Mouse (Mus musculus) small intestine, adult 2 months (tissue): ENCODE results near the gene BC004004. TPM values are rescaled to one million over a fixed set of nuclear protein-coding genes. Genes with fewer than 3 reads are reported as not detected.
"Not testable (repeated sequence)": the region's sequence is repeated elsewhere in the genome, so short reads cannot be mapped to it uniquely, and the experiment has no call there.

Experiments
- H3K27ac ChIP-seq: fragments of 200-500 bp; 2 replicates; pipeline ENCODE4 v1.5.1; 2012; ENCODE audit warnings: low read depth, low read length, control low read depth, inconsistent platforms; ENCODE audit not compliant: insufficient read depth
- H3K27me3 ChIP-seq: fragments of 200-500 bp; 2 replicates; pipeline ENCODE4 v1.6.1; 2012; ENCODE audit warnings: mild to moderate bottlenecking, moderate library complexity, low read length, inconsistent platforms; ENCODE audit not compliant: control insufficient read depth, insufficient read depth
- H3K36me3 ChIP-seq: fragments of 200-500 bp; 2 replicates; pipeline ENCODE4 v1.6.1; 2012; ENCODE audit warnings: mild to moderate bottlenecking, low read length, control low read depth, inconsistent platforms; ENCODE audit not compliant: control insufficient read depth, insufficient read depth
- H3K4me1 ChIP-seq: fragments of 200-500 bp; 2 replicates; pipeline ENCODE4 v1.6.1; 2012; ENCODE audit warnings: low read length, inconsistent platforms, mixed read lengths; ENCODE audit not compliant: control insufficient read depth, insufficient read depth, insufficient read length
- H3K4me3 ChIP-seq: fragments of 200-500 bp; 2 replicates; pipeline ENCODE4 v1.5.1; 2012; ENCODE audit warnings: low read depth, mild to moderate bottlenecking, control low read depth, inconsistent platforms, low read length, moderate library complexity
- CTCF ChIP-seq: fragments of 200-500 bp; IDR thresholded peaks from 2 replicates; pipeline ENCODE4 v1.5.1; 2012; ENCODE audit warnings: low read depth, mild to moderate bottlenecking, control low read depth, inconsistent platforms, low read length, moderate library complexity, mixed read lengths; ENCODE audit not compliant: insufficient replicate concordance, insufficient read length; ENCODE audit errors: extremely low read depth
- POLR2A ChIP-seq: fragments of 200-500 bp; IDR thresholded peaks from 2 replicates; pipeline ENCODE4 v1.6.1; 2012; ENCODE audit warnings: low read depth, mild to moderate bottlenecking, control low read depth, inconsistent platforms, low read length, moderate library complexity
- WGBS: fragments of 180-500 bp; shearing (Covaris S2); methylation state at CpG from one replicate; pipeline ENCODE4 v1.1.7; 2018; 5-methylcytosine and 5-hydroxymethylcytosine counted together
- polyA plus RNA-seq: library from polyadenylated mRNA; depleted of rRNA; stranded (reverse); fragments of >200 nt; gene quantifications from 2 replicates; pipeline ENCODE4 v1.2.3, GENCODE M21; 2012

Gene BC004004
- polyA plus RNA-seq, 1 experiment = 48.7 TPM

DNA sequence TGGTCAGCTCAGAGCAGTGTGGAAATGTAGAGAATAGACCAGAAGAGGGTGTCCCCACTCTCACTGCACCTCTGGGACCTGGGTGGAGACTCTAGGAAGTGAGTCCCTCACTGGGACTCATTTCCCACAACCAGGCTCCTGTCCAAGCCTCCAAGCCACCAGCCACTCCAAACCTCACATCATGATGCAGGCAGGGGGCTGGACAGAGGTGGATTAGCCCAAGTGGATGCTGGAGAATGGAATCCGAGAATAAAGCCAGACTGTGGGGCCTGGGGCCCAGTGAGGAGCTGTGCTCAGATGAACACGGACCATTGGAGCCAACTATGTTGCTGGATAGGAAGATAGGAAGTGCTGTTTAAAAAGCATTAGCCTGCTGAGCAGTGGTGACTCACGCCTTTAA is 48.3 kb downstream of the BC004004 start:
- H3K4me1 ChIP-seq = no peaks in the 10 kb centered on the region
- H3K27ac ChIP-seq = no peak overlapping the region
- H3K27me3 ChIP-seq = no peaks in the 10 kb centered on the region
- TF ChIP-seq CTCF (no peak), POLR2A (no peak)
- WGBS = 79% methylated on average over 3 of the region's 3 CpGs
- H3K36me3 ChIP-seq = no peaks in the 10 kb centered on the region
- H3K4me3 ChIP-seq = no peak overlapping the region

DNA sequence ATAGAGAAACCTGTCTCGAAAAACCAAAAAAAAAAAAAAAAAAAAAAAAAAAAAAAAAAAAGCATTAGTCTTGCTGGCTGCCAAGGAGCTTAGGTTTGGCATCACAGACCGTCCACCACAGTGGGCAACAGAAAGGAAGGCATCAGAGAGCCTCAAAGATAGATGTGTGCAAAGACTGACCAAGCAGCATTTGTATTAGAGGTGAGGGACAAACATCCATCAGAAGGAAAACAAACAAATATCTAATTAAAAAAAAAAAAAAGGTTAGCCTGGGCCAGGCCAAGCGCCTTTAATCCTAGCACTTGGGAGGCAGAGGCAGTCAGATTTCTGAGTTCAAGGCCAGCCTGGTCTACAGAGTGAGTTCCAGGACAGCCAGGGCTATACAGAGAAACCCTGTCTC is 48.8 kb downstream of the BC004004 start, which contains the start of gene Pi16:
Gene Pi16 (plus strand): TSS at position 301 of the 400 bp plus-strand sequence.
- H3K4me1 ChIP-seq, H3K36me3 ChIP-seq, H3K27ac ChIP-seq, H3K4me3 ChIP-seq, H3K27me3 ChIP-seq: not testable (repeated sequence)
- WGBS = 92% methylated on average over 3 of the region's 3 CpGs

GRCm38 (mm10) chr17:29318731-29319250 is 50.2 kb downstream of the BC004004 start:
- Histone ChIP-seq H3K36me3 (no peaks in the 10 kb centered on the region), H3K27me3 (no peaks in the 10 kb centered on the region), H3K27ac (no peak overlapping the region), H3K4me1 (peaks cover 5% of the 10 kb centered on the region), H3K4me3 (no peak overlapping the region)
- TF ChIP-seq CTCF = no peak
- no peak for TF ChIP-seq POLR2A
- WGBS = 58% methylated on average over 6 of the region's 6 CpGs

- Histone ChIP-seq H3K4me1 (peaks cover 5% of the 10 kb centered on the region), H3K36me3 (no peaks in the 10 kb centered on the region), H3K27me3 (no peaks in the 10 kb centered on the region), H3K4me3 (no peak overlapping the region), H3K27ac (no peak overlapping the region)
- 87% methylated on average over 7 of the region's 7 CpGs for WGBS
- TF ChIP-seq POLR2A (no peak), CTCF (no peak)
Observed at GRCm38 (mm10) chr17:29319476-29319875, 50.9 kb downstream of the BC004004 start.

DNA sequence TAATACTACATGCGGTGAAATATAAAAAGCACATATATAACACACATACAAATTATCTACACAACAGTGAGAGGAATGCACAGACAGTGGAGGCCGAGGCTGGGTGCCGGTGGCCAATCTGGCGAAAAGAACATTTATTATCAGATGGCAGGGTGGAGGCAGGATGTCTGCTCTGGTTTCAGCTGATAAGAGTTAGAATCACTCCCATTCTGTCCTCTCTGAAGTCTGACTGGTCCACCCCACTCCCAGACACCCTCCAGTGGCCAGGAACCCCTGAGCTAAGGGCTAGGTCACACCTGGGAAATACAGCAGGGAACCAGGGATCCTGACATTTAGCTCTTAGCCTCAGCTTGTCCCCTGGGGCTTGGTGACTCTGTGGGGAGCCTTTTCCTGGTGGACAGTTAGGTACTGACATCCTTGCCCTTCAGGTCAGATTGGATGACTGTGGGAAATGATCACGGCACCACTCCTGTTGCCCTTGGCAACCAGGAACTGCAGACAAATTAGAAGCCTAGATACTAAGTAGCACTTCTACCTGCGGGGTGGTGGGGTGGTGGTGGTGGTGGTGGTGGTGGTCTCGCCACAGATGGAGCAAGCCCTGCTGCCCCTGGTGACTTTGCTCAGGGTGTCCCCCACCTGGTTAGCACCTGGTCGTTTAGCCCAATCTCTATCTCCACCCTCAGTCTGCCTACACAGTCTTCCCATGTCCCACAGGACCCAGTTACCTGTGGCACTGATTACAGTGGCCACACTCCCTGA is 51.5 kb downstream of the BC004004 start:
- Histone ChIP-seq H3K27me3 (no peaks in the 10 kb centered on the region), H3K36me3 (no peaks in the 10 kb centered on the region), H3K4me3 (no peak overlapping the region), H3K4me1 (peaks cover 5% of the 10 kb centered on the region), H3K27ac (no peak overlapping the region)
- 45% methylated on average over 8 of the region's 8 CpGs for WGBS
- no peak for TF ChIP-seq POLR2A
- no peak for TF ChIP-seq CTCF

GRCm38 (mm10) chr17:29321765-29322602 is 53.4 kb downstream of the BC004004 start:
- WGBS = 43% methylated on average over 41 of the region's 41 CpGs
- Histone ChIP-seq H3K27me3 (no peaks in the 10 kb centered on the region; the same call in 1 of the 2 replicates), H3K27ac (no peak overlapping the region), H3K4me1 (peaks cover 5% of the 10 kb centered on the region), H3K36me3 (no peaks in the 10 kb centered on the region), H3K4me3 (peak overlapping the region; percentile 36)
- TF ChIP-seq POLR2A (no peak), CTCF (no peak)

- Histone ChIP-seq H3K4me3 (peak overlapping the region; percentile 36), H3K27me3 (no peaks in the 10 kb centered on the region; the same call in 1 of the 2 replicates), H3K27ac (no peak overlapping the region), H3K36me3 (no peaks in the 10 kb centered on the region), H3K4me1 (peaks cover 5% of the 10 kb centered on the region)
- WGBS = 18% methylated on average over 18 of the region's 18 CpGs
- no peak for TF ChIP-seq POLR2A
Observed at GRCm38 (mm10) chr17:29322603-29322962, 54.0 kb downstream of the BC004004 start.
